Mouse (Mus musculus) embryonic facial prominence, embryonic 11.5 days (tissue): ENCODE results near the gene Adcy2. TPM values are rescaled to one million over a fixed set of nuclear protein-coding genes. Genes with fewer than 3 reads are reported as not detected.

ENCODE experiments used
- ATAC-seq: fragments of 200-750 bp; cut with Nextera tagmentation; replicated peaks from 2 replicates; pipeline ENCODE4 v1.8.0; 2017; ENCODE audit warnings: low read depth; ENCODE audit not compliant: insufficient number of reproducible peaks, low FRiP score, low TSS enrichment
- DNase-seq: peaks from one replicate; pipeline ENCODE4 v3.0.0-alpha.2; 2015; ENCODE audit warnings: low spot score
- H3K27ac ChIP-seq: fragments of 300-500 bp; sonication (generic); replicated peaks from 2 replicates; pipeline ENCODE4 v1.5.1; 2014; ENCODE audit warnings: mild to moderate bottlenecking, low read depth, low read length, control low read depth
- H3K27me3 ChIP-seq: fragments of 300-500 bp; sonication (generic); 2 replicates; pipeline ENCODE4 v1.6.1; 2014; ENCODE audit warnings: mild to moderate bottlenecking, low read length, moderate library complexity, mixed read lengths; ENCODE audit not compliant: control insufficient read depth, insufficient read depth
- H3K36me3 ChIP-seq: fragments of 300-500 bp; sonication (generic); replicated peaks from 2 replicates; pipeline ENCODE4 v1.6.1; 2014; ENCODE audit warnings: low read depth, mild to moderate bottlenecking, low read length, moderate library complexity, mixed read lengths; ENCODE audit not compliant: control insufficient read depth, insufficient read depth
- H3K4me1 ChIP-seq: fragments of 300-500 bp; sonication (generic); 2 replicates; pipeline ENCODE4 v1.6.1; 2014; ENCODE audit warnings: low read length, mixed read lengths; ENCODE audit not compliant: control insufficient read depth, insufficient read depth
- H3K4me2 ChIP-seq: fragments of 300-500 bp; sonication (generic); 2 replicates; pipeline ENCODE4 v1.6.1; 2014; ENCODE audit warnings: low read depth, mild to moderate bottlenecking, control low read depth, low read length, moderate library complexity
- H3K4me3 ChIP-seq: fragments of 300-500 bp; sonication (generic); 2 replicates; pipeline ENCODE4 v1.5.1; 2014; ENCODE audit warnings: low read depth, low read length, control low read depth
- H3K9ac ChIP-seq: fragments of 300-500 bp; sonication (generic); replicated peaks from 2 replicates; pipeline ENCODE4 v1.6.1; 2014; ENCODE audit warnings: mild to moderate bottlenecking, control low read depth, low read length
- H3K9me3 ChIP-seq: fragments of 300-500 bp; sonication (generic); replicated peaks from 2 replicates; pipeline ENCODE4 v1.6.1; 2016; ENCODE audit warnings: mild to moderate bottlenecking, low read length, inconsistent platforms, mixed read lengths; ENCODE audit not compliant: control insufficient read depth
- WGBS: fragments of 180-500 bp; shearing (Covaris S2); extraction: QIAGEN DNeasy Blood & Tissue Kit; methylation state at CpG from one replicate; pipeline ENCODE4 v1.1.7; 2014; 5-methylcytosine and 5-hydroxymethylcytosine counted together
- polyA plus RNA-seq: library from polyadenylated mRNA; unstranded; fragments of >200 nt; fragmentation: Nextera tagmentation; extraction: Ambion mirVana; gene quantifications from 2 replicates; pipeline ENCODE4 v1.2.1, GENCODE M21; 2014

Adcy2 gene
- polyA plus RNA-seq, 1 experiment from 2014 or later = 2.1 TPM

- Histone ChIP-seq H3K36me3 (no peaks in the 10 kb centered on the region), H3K4me2 (peak overlapping the region; percentile 96), H3K9me3 (no peaks in the 10 kb centered on the region), H3K27me3 (peaks cover 5% of the 10 kb centered on the region; the same call in 1 of the 2 replicates), H3K27ac (no peak overlapping the region), H3K4me1 (no peaks in the 10 kb centered on the region; the same call in 1 of the 2 replicates), H3K9ac (no peak overlapping the region), H3K4me3 (peak overlapping the region; percentile 58)
- DNase-seq (peak; percentile 45), ATAC-seq (no peak)
- WGBS = 5% methylated on average over 22 of the region's 22 CpGs
These were observed 1.4 kb downstream of the Adcy2 start for GRCm38 (mm10) chr13:68997821-68998551.

GRCm38 (mm10) chr13:68997386-68997785, 2.0 kb downstream of the Adcy2 start:
- Histone ChIP-seq H3K9ac (no peak overlapping the region), H3K9me3 (no peaks in the 10 kb centered on the region), H3K4me2 (peak overlapping the region; percentile 96; the same call in 1 of the 2 replicates), H3K36me3 (no peaks in the 10 kb centered on the region), H3K4me1 (no peaks in the 10 kb centered on the region; the same call in 1 of the 2 replicates), H3K27me3 (peaks cover 5% of the 10 kb centered on the region; the same call in 1 of the 2 replicates), H3K4me3 (no peak overlapping the region), H3K27ac (no peak overlapping the region)
- ATAC-seq (no peak), DNase-seq (no peak)
- 31% methylated on average over 10 of the region's 10 CpGs for WGBS

- whole genome bisulfite sequencing = 85% methylated on average over 3 of the region's 3 CpGs
- no peak for DNase-seq
- ATAC-seq = no peak
- Histone ChIP-seq H3K36me3 (no peaks in the 10 kb centered on the region), H3K4me2 (no peak overlapping the region), H3K4me3 (no peak overlapping the region), H3K4me1 (no peaks in the 10 kb centered on the region; the same call in 1 of the 2 replicates), H3K27ac (no peak overlapping the region), H3K9ac (no peak overlapping the region), H3K27me3 (peaks cover 5% of the 10 kb centered on the region; the same call in 1 of the 2 replicates), H3K9me3 (no peaks in the 10 kb centered on the region)
These were observed 2.7 kb downstream of the Adcy2 start for GRCm38 (mm10) chr13:68996661-68997060.

- no peak for DNase-seq
- 85% methylated on average over 2 of the region's 2 CpGs for WGBS
- Histone ChIP-seq H3K4me2 (no peak overlapping the region), H3K27me3 (no peaks in the 10 kb centered on the region), H3K27ac (no peak overlapping the region), H3K4me1 (no peaks in the 10 kb centered on the region), H3K9ac (no peak overlapping the region), H3K36me3 (no peaks in the 10 kb centered on the region), H3K9me3 (no peaks in the 10 kb centered on the region), H3K4me3 (no peak overlapping the region)
- no peak for ATAC-seq
These were observed 13.6 kb downstream of the Adcy2 start for GRCm38 (mm10) chr13:68985789-68986188.

GRCm38 (mm10) chr13:68984000-68984399, 15.3 kb downstream of the Adcy2 start:
- H3K27me3 ChIP-seq = no peaks in the 10 kb centered on the region
- H3K4me2 ChIP-seq = no peak overlapping the region
- 84% methylated on average over 15 of the region's 15 CpGs for WGBS

GRCm38 (mm10) chr13:68981048-68981447, 18.3 kb downstream of the Adcy2 start:
- H3K4me2 ChIP-seq = no peak overlapping the region
- no peak overlapping the region for H3K27ac ChIP-seq
- no peaks in the 10 kb centered on the region for H3K4me1 ChIP-seq
- H3K27me3 ChIP-seq = no peaks in the 10 kb centered on the region
- ATAC-seq (no peak), DNase-seq (no peak)
- H3K9me3 ChIP-seq = no peaks in the 10 kb centered on the region
- H3K9ac ChIP-seq = no peak overlapping the region
- H3K4me3 ChIP-seq = no peak overlapping the region
- WGBS = 98% methylated on average over 2 of the region's 2 CpGs
- no peaks in the 10 kb centered on the region for H3K36me3 ChIP-seq

More at GRCm38 (mm10) chr13:68984000-68984399, 15.3 kb downstream of the Adcy2 start:
- Histone ChIP-seq H3K9me3 (no peaks in the 10 kb centered on the region), H3K36me3 (no peaks in the 10 kb centered on the region), H3K4me3 (no peak overlapping the region), H3K27ac (no peak overlapping the region), H3K4me1 (no peaks in the 10 kb centered on the region), H3K9ac (no peak overlapping the region)
- no peak for DNase-seq
- no peak for ATAC-seq

GRCm38 (mm10) chr13:68973143-68973542, 26.2 kb downstream of the Adcy2 start:
- Histone ChIP-seq H3K4me1 (no peaks in the 10 kb centered on the region), H3K27ac (no peak overlapping the region), H3K4me2 (no peak overlapping the region), H3K4me3 (no peak overlapping the region), H3K27me3 (no peaks in the 10 kb centered on the region), H3K9me3 (no peaks in the 10 kb centered on the region), H3K9ac (no peak overlapping the region), H3K36me3 (no peaks in the 10 kb centered on the region)
- no peak for ATAC-seq
- WGBS = 29% methylated on average over 3 of the region's 3 CpGs
- no peak for DNase-seq

- no peak overlapping the region for H3K27ac ChIP-seq
- no peaks in the 10 kb centered on the region for H3K4me1 ChIP-seq
- H3K9me3 ChIP-seq = no peaks in the 10 kb centered on the region
- DNase-seq (no peak), ATAC-seq (no peak)
- no peak overlapping the region for H3K4me2 ChIP-seq
- H3K36me3 ChIP-seq = no peaks in the 10 kb centered on the region
- no peaks in the 10 kb centered on the region for H3K27me3 ChIP-seq
- no peak overlapping the region for H3K4me3 ChIP-seq
- H3K9ac ChIP-seq = no peak overlapping the region
- 88% methylated on average over 5 of the region's 5 CpGs for WGBS
These were observed 37.8 kb downstream of the Adcy2 start for GRCm38 (mm10) chr13:68961580-68961979.
